Mouse (Mus musculus) hindbrain, embryonic 14.5 days (tissue): ENCODE results near the gene Hes3. TPM values are rescaled to one million over a fixed set of nuclear protein-coding genes. Genes with fewer than 3 reads are reported as not detected.

Experiments
- ATAC-seq: fragments of 200-750 bp; cut with Nextera tagmentation; 2 replicates; pipeline ENCODE4 v1.8.0; 2017; ENCODE audit warnings: moderate number of reproducible peaks, mild to moderate bottlenecking, moderate TSS enrichment, moderate library complexity; ENCODE audit not compliant: low FRiP score
- DNase-seq: peaks from one replicate; pipeline ENCODE4 v3.0.0-alpha.2; 2015; ENCODE audit warnings: low spot score
- H3K27ac ChIP-seq: fragments of 300-500 bp; sonication (generic); 2 replicates; pipeline ENCODE4 v1.5.1; 2014; ENCODE audit warnings: mild to moderate bottlenecking, moderate library complexity
- H3K27me3 ChIP-seq: fragments of 300-500 bp; sonication (generic); 2 replicates; pipeline ENCODE4 v1.6.1; 2014; ENCODE audit warnings: mild to moderate bottlenecking, low read length, mixed read lengths; ENCODE audit not compliant: control insufficient read depth, insufficient read depth
- H3K36me3 ChIP-seq: fragments of 300-500 bp; sonication (generic); replicated peaks from 2 replicates; pipeline ENCODE4 v1.6.1; 2014; ENCODE audit not compliant: control insufficient read depth, insufficient read depth
- H3K4me1 ChIP-seq: fragments of 300-500 bp; sonication (generic); replicated peaks from 2 replicates; pipeline ENCODE4 v1.6.1; 2014; ENCODE audit warnings: antibody characterized with exemption, low read length, mixed read lengths; ENCODE audit not compliant: control insufficient read depth, insufficient read depth
- H3K4me2 ChIP-seq: fragments of 300-500 bp; sonication (generic); replicated peaks from 2 replicates; pipeline ENCODE4 v1.6.1; 2014; ENCODE audit warnings: mild to moderate bottlenecking, moderate library complexity
- H3K4me3 ChIP-seq: fragments of 300-500 bp; sonication (generic); replicated peaks from 2 replicates; pipeline ENCODE4 v1.5.1; 2014; ENCODE audit warnings: mild to moderate bottlenecking, low read length
- H3K9ac ChIP-seq: fragments of 300-500 bp; sonication (generic); 2 replicates; pipeline ENCODE4 v1.6.1; 2014
- H3K9me3 ChIP-seq: fragments of 300-500 bp; sonication (generic); 2 replicates; pipeline ENCODE4 v1.6.1; 2016; ENCODE audit warnings: low read length; ENCODE audit not compliant: control insufficient read depth
- WGBS: fragments of 180-500 bp; shearing (Covaris S2); extraction: QIAGEN DNeasy Blood & Tissue Kit; methylation state at CpG from one replicate; pipeline ENCODE4 v1.1.7; 2014; 5-methylcytosine and 5-hydroxymethylcytosine counted together
- polyA plus RNA-seq: library from polyadenylated mRNA; unstranded; fragments of >200 nt; fragmentation: Nextera tagmentation; extraction: Ambion mirVana; gene quantifications from 2 replicates; pipeline ENCODE4 v1.2.1, GENCODE M21; 2014

The Hes3 gene
- polyA plus RNA-seq, 1 experiment from 2014 or later, result 0.24 TPM

DNA sequence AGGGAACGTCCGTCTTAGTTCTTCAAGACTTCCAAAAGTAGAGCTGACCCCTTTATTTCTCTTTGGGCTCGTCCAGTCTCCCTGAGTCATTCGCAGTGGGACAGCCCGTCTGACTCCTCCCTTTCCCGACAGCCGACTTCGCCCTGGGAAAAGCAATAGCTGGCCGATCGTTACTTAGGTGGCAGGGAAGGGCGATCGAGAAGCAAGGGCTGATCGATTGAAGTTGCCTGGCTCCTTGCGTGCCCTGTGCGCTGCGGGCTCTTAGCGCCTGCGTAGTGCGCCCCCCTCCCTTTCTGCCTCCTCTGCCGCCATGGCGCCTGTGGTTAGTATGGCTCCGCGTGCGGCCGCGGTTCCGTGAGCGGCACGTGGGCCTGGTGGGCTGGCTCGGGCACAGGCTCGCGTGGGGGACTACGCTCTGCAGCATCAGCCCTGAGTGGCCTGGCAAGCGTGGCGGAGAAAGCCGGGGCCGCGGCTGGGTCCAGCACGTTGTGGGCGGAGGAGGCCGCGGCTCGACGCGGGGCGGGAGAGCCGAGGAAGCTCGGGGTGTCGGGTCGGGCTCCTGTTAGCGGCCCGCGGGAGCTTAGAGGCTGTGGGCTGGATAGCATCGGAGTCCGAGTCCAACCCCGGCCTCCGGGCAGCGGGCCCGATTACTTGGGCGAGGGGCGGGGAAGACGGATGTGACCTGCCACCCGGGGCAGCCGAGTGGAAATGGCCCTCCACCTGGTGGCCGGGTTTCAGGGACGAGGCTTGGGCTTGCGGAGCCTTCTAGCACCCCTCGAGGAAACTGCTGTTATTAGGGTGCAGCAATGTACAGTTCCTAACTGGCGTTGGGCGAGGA, 34.3 kb upstream of the Hes3 start, which contains the start of gene Rpl22:
Gene Rpl22, plus strand, starts transcription at position 169 of the 838 bp plus-strand sequence.
- Histone ChIP-seq H3K36me3 (peaks cover 29% of the 10 kb centered on the region), H3K4me2 (peak within 1 kb of the TSS; percentile 88), H3K9ac (peak within 1 kb of the TSS; percentile 95), H3K4me1 (peaks cover 12% of the 10 kb centered on the region), H3K27me3 (no peaks in the 10 kb centered on the region), H3K9me3 (no peaks in the 10 kb centered on the region), H3K4me3 (peak within 1 kb of the TSS; percentile 97), H3K27ac (peak within 1 kb of the TSS; percentile 76)
- WGBS, result under 1% methylated on average over 70 of the region's 70 CpGs
- peak; percentile 93 for DNase-seq
- ATAC-seq, result peak; percentile 96

DNA sequence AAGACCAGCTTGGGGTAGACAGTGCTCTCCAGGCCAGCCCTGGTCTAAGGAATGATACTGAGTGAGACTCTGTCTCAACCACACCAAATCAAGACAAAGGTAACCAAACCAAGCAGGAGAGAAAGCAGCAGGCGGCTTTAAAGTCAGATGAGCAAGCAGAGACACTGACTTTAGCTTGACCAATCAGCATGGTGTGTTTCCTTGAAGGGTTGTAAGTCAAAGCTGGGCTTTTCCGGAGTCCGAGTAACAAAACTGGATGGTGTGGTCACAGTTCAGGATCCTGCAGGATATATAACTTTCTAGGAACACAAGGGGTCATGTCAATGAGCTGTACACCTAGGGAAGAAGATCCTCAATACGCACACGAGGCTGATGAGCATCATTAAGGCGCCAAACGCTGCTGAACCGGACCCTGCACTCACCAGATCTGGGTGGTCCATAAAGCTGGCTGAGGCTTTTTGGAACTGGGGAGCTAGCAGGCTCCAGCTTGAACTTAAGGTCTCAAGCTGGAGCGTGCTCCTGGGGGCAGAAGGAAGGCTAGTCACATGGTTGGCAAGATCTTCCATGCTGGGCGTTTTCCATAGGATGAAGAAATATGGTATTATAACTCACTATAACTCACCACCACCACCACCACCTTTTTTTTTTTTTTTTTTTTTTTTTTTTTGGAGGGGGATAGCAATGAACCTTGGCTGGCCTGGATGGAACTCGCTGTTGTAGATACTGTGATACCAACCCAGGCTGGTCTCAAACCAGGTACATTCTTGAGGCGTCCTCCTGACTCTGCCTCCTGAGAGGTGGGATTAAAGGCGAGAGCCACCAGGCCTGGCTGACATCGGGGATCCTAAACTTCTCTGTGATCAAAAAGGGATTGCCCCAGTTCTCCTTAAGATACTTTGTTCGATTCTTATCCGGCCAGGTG, 33.4 kb upstream of the Hes3 start:
- no peaks in the 10 kb centered on the region for H3K9me3 ChIP-seq
- ATAC-seq (no peak; the same call in 1 of the 2 replicates), DNase-seq (no peak)
- no peak overlapping the region for H3K27ac ChIP-seq
- H3K9ac ChIP-seq, result no peak overlapping the region
- H3K4me1 ChIP-seq, result peaks cover 12% of the 10 kb centered on the region
- peak overlapping the region; percentile 88 for H3K4me2 ChIP-seq
- WGBS, result 57% methylated on average over 16 of the region's 16 CpGs
- H3K4me3 ChIP-seq, result peak overlapping the region; percentile 97
- peaks cover 20% of the 10 kb centered on the region for H3K36me3 ChIP-seq
- H3K27me3 ChIP-seq, result no peaks in the 10 kb centered on the region

DNA sequence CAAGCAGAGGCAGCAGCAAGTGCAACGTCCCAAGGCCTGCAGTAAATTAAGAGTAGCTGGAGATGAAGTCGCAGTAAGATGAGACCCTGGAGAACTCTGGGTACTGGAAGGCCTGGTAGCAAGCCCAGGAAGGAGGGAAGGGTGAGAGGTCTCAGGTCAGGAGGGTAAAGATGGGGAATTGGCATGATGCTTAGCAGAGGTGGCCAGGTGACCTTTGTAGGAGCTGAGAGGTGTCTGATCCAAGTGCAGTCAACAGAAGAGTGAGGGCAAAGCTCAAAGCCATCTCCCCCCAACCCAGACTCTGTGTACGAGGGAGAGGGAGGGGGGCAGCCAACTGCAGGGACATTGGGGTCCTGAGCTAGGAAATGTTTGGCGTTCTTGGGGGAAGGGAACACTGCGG, 30.0 kb upstream of the Hes3 start:
- WGBS, result 55% methylated on average over 5 of the region's 5 CpGs
- H3K9ac ChIP-seq, result no peak overlapping the region
- no peaks in the 10 kb centered on the region for H3K9me3 ChIP-seq
- no peak for DNase-seq
- peaks cover 20% of the 10 kb centered on the region for H3K27me3 ChIP-seq
- no peak overlapping the region for H3K4me2 ChIP-seq
- no peak overlapping the region for H3K27ac ChIP-seq
- H3K4me1 ChIP-seq, result peaks cover 2% of the 10 kb centered on the region
- ATAC-seq, result no peak
- no peak overlapping the region for H3K4me3 ChIP-seq
- no peaks in the 10 kb centered on the region for H3K36me3 ChIP-seq

DNA sequence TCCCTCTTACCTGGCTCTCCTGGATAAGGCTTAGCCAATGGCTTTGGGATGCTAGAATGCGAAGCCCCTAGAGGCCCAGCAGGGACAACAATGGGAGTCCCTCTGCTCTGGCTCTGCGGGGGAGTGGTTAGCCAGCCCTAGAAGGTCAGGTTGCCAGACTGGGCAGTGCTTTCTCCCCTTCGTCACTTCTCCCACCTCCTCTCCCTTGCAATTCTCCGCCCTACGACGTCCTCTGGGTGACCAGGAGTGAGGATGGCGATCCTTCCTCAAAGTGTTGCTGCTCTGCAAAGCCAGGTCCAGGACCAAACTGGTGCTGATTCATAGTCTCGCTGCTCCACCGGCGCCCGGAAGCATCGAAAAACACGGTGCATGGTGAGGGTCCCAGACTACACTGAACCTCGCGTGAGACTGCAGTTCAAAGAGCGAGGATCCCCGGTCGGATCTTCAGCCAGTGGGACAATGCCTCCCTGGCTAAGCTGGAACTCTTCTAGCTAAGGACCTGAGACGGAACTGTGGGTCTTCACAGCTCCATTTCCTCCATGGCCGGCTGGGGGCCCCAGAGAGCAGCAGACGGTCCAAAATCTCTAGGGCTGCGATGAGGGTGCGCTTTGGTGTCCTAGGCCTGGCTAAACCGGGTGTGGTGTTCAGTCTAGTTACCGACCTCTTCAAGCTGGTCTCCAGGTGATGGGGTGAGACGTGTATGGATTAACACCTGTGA, 27.2 kb upstream of the Hes3 start, which contains the start of gene Rnf207:
Gene Rnf207, minus strand, starts transcription at position 477 of the 718 bp plus-strand sequence.
- ATAC-seq, result no peak
- DNase-seq, result peak; percentile 45
- no peaks in the 10 kb centered on the region for H3K9me3 ChIP-seq
- WGBS, result 3% methylated on average over 26 of the region's 26 CpGs
- peaks cover 48% of the 10 kb centered on the region for H3K27me3 ChIP-seq
- H3K4me3 ChIP-seq, result no peak within 1 kb of the TSS
- 0 out of 2 replicates have a peak, but pooled peaks cover 8% of the 10 kb centered on the region for H3K4me1 ChIP-seq
- no peak within 1 kb of the TSS for H3K9ac ChIP-seq
- H3K36me3 ChIP-seq, result no peaks in the 10 kb centered on the region
- no peak within 1 kb of the TSS for H3K27ac ChIP-seq
- H3K4me2 ChIP-seq, result peak within 1 kb of the TSS; percentile 31; the same call in 1 of the 2 replicates

DNA sequence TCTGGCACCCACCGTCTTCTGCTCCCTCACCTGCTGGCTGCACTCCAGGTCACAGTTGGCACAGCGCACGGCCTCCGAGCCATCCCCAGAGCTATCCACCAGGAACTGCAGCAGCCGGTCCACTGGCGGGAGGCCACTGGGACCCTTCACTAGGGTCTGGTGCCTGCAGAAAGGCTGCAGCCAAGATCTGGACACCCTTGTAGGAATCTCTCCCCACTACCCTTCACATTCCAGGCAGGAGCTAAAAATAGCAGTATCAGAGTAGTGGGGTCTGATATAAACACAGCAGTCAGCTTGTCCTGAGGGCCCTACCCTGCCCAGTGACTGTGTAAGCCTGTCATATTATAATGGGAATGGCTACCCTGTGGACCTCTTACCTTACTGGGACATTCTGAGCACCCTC, 26.2 kb upstream of the Hes3 start:
- WGBS, result 71% methylated on average over 6 of the region's 6 CpGs
- no peak overlapping the region for H3K4me3 ChIP-seq
- no peak overlapping the region for H3K4me2 ChIP-seq
- H3K36me3 ChIP-seq, result no peaks in the 10 kb centered on the region
- ATAC-seq (no peak), DNase-seq (no peak)
- no peak overlapping the region for H3K27ac ChIP-seq
- peaks cover 18% of the 10 kb centered on the region; the same call in 1 of the 2 replicates for H3K4me1 ChIP-seq
- H3K9ac ChIP-seq, result no peak overlapping the region
- H3K9me3 ChIP-seq, result no peaks in the 10 kb centered on the region
- H3K27me3 ChIP-seq, result peaks cover 59% of the 10 kb centered on the region

DNA sequence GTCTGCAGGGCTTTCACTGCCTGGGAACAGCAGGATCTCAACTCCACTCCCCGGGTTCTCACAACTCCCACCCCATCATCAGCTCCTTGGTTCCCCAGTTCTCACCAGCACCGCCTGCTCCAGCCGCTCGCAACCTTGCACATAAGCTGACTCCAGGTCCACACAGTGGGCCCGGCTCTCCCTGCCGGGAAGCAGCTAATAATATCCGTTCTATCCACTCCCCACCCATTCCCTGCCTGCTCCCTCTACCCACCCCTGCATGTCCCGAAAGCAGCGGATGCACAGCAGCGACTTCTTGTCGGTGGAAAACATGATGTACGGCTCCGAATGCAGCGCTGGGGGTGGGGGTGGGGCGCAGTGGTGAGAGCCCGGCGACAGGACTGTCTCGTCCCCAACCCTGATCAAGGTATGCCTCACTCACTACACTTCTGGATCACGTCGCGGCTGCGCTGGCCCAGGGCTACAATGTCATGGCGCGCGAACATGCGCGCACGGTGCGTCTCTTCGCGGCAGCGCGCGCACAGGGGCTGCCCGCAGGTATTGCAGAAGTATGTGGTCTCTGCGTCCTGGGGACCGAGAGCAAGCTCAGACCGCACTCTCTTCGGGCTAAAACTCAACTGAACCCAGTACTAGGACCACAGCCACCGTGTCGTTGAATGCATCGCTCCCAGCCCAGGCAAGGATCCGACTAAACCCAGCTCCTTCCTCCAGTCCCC, 24.2 kb upstream of the Hes3 start:
- under 1% methylated on average over 43 of the region's 43 CpGs for WGBS

DNA sequence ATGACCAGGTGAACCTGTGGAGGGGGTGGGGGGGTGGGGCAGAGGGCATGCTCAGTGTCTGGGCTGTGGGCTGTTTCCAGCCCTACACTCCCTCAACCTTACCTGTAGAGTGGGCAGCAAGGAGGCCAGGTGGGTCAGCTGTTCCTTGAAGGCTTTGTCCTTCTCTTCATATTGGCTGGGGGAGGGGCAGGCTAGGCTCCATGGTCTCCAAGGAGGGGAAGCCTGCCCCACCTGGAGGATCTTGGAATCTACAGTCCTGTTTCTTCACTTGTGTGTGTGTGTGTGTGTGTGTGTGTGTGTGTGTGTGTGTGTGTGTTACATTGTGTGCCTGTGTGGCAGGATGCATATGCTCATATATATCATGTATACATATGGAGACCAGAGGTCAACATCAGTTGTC, 22.5 kb upstream of the Hes3 start:
- Histone ChIP-seq H3K9me3 (no peaks in the 10 kb centered on the region), H3K36me3 (peaks cover 4% of the 10 kb centered on the region; the same call in 1 of the 2 replicates), H3K4me2 (peak overlapping the region; percentile 71), H3K4me1 (peaks cover 21% of the 10 kb centered on the region; the same call in 1 of the 2 replicates), H3K9ac (no peak overlapping the region), H3K27me3 (peaks cover 89% of the 10 kb centered on the region), H3K4me3 (peak overlapping the region; percentile 36), H3K27ac (no peak overlapping the region)
- DNase-seq (peak; percentile 63), ATAC-seq (peak; percentile 38; the same call in 1 of the 2 replicates)

More for the DNA sequence above, 24.2 kb upstream of the Hes3 start:
- no peak for DNase-seq
- H3K4me3 ChIP-seq, result peak overlapping the region; percentile 32
- H3K36me3 ChIP-seq, result no peaks in the 10 kb centered on the region
- H3K4me2 ChIP-seq, result peak overlapping the region; percentile 52
- H3K27ac ChIP-seq, result no peak overlapping the region
- H3K9me3 ChIP-seq, result no peaks in the 10 kb centered on the region
- ATAC-seq, result no peak
- H3K27me3 ChIP-seq, result peaks cover 78% of the 10 kb centered on the region
- peaks cover 21% of the 10 kb centered on the region; the same call in 1 of the 2 replicates for H3K4me1 ChIP-seq
- H3K9ac ChIP-seq, result peak overlapping the region; percentile 34; the same call in 1 of the 2 replicates

DNA sequence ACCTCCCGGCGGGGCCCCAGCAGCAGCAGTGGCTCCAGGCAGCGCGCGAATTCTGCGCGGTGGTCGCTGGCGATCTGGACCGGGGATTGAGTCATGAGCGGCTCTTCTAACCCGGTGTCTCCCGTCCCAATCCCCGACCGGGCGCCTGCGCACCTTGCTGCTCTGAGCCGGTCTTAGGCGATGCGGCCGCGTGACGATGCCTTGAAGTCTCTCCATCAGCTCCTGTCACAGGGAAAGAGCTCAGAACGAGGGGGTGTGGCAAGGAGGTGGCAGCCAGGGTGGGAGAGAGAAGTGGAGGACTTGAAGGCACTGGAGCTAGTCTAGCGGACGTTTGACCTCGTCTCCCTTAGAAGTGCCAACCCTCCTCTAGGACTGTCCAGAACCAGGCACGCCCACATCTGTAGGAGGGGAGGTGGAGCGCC, 21.8 kb upstream of the Hes3 start:
- peaks cover 21% of the 10 kb centered on the region; the same call in 1 of the 2 replicates for H3K4me1 ChIP-seq
- DNase-seq (no peak), ATAC-seq (peak; percentile 49)
- peaks cover 86% of the 10 kb centered on the region for H3K27me3 ChIP-seq
- H3K9ac ChIP-seq, result peak overlapping the region; percentile 56
- peak overlapping the region; percentile 71 for H3K4me2 ChIP-seq
- H3K27ac ChIP-seq, result no peak overlapping the region
- H3K9me3 ChIP-seq, result no peaks in the 10 kb centered on the region
- WGBS, result under 1% methylated on average over 29 of the region's 29 CpGs
- H3K4me3 ChIP-seq, result peak overlapping the region; percentile 36
- H3K36me3 ChIP-seq, result peaks cover 8% of the 10 kb centered on the region; the same call in 1 of the 2 replicates
